Mouse (Mus musculus): Measurements from ENCODE around the gene Tctn1. TPM values are rescaled to one million over a fixed set of nuclear protein-coding genes. Genes with fewer than 3 reads are reported as not detected.

The Tctn1 gene
- total RNA-seq (2017), result 27.6 and 39.9 TPM in 2 replicates

DNA sequence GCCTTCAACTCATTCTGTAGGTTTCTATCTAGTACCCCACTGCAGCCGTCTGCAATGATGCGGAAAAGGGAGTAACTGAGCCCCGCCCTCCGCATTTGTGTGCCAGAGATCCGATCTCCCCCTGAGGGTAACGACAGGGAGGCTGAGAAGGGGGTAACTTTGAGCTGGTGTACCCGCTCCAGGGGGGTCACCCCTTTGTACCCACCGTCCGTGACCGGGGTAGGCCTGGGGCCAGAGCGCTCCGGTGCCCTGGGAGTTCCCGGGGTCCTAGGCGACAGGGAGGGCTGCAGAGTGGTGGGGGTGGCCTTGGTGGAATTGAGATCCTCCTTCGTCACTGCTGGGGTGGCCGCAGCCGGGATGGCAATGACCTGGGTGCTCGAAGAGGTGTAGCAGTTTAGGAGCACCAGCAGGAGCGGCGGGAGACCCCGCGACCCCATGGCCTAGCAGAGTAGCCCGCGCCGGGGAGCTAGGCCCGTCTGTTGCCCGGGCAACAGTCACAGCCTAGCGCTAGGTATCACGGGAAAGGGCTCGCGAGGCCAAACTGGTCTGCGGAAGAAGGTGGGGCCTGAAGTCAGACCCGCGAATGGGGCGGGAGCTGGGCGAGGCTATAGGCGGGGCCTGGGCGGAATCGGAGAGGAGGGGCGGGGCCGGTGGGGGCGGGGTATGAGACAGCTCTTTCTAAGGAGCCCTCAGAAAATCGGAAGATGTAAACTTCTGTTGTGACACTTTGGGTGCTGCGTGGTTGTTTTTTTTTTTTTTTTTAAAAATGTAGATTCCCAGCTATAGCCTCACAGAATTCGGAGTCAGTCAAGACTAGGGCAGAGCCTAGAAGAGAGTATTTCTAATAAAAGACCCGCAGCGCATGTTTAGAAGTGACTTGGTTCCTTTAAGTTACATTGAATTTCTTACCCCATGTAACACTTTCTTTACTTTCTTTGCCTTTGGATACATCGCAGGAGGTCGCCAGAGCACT lies at the start of gene Tctn1:
Tctn1 (minus strand) TSS at position 528 of the 973 bp plus-strand sequence.
- ATAC-seq (ENCODE audit: extremely low read depth, insufficient number of reproducible peaks, low FRiP score, poor library complexity, severe bottlenecking), result peak; percentile 86

GRCm38 (mm10) chr5:122312942-122313684 lies 48.9 kb upstream of the Tctn1 start:
- no peak for ATAC-seq (ENCODE audit: extremely low read depth, insufficient number of reproducible peaks, low FRiP score, poor library complexity, severe bottlenecking)

DNA sequence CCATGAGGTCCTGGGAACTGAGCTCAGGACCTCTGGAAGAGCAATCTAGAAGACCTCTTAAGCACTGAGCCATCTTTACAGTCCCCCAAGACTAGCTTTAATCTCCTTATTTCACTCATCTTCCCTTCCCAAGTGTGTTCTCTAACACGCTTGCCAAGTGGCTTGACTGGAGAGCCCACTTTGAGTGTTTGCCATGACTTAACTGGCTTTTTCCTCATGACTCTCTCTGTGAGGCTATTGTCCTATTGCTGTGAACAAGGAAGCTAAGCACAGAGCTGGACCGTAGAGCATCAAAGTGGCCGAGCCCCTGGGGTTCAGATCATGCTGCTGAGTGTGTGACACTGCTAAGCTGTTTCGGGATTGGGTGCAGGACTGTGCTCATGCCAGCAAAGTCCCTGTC lies 48.1 kb upstream of the Tctn1 start:
- ATAC-seq (ENCODE audit: extremely low read depth, insufficient number of reproducible peaks, low FRiP score, poor library complexity, severe bottlenecking), result no peak

DNA sequence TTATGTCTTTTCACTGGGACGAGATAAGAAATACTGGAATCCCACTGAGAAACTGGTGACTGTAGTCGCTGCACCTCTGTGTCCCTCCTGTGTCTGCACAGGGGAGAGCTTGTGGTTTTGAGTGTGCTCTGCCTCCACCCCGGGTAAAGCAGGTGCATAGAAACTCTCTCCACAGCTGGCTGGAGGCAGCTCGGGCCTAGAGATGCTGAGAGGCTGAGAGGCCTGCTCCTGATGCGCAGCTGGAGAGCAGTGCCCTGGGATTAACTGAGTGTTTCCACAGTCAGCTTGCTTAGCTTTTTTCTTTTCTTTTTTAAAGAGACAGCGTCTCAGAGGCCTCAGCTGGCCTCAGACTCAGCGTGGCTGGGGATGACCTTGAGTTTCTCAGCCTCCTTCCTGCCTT lies 47.4 kb upstream of the Tctn1 start:
- no peak for ATAC-seq (ENCODE audit: extremely low read depth, insufficient number of reproducible peaks, low FRiP score, poor library complexity, severe bottlenecking)

GRCm38 (mm10) chr5:122310699-122311098 lies 46.4 kb upstream of the Tctn1 start:
- peak; percentile 16; the same call in 1 of the 2 replicates for ATAC-seq (ENCODE audit: extremely low read depth, insufficient number of reproducible peaks, low FRiP score, poor library complexity, severe bottlenecking)

DNA sequence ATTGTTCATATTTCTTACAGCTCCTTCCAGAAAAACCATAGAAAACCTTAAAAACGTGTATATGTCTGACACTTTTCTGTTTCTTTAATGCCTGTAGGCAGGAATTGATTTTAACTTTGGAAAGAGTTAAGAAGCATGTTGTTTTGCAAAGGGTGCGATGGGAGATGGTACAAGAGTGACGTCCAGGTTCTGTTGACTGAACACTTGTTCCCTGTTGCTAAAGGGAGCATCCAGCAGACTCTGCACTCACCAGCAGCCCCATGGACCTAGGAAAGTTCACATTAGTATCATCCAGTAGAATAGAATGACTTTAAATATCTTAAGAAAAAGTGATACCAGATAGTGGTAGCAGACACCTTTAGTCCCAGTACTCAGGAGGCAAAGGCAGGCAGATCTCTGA lies 42.3 kb upstream of the Tctn1 start:
- ATAC-seq (ENCODE audit: extremely low read depth, insufficient number of reproducible peaks, low FRiP score, poor library complexity, severe bottlenecking), result no peak

DNA sequence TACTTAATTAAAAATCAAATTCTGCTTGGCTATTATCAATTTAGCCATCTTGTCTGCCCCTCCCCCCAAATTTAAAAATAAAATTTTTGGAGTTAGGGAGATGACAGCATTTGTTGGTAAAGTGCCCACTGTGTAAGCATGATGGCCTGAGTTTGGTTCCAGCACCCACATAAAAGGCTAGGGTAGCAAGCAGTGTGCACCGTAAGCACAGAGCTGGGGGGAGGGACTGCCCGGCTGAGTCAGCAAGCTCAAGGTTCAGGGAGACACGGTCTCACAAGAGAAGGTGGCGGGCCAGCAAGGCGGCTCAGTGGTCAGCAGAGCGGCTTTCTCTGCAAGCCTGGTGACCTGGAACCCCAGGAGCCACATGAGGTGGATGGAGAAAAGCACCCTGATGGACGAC lies 41.2 kb upstream of the Tctn1 start:
- ATAC-seq (ENCODE audit: extremely low read depth, insufficient number of reproducible peaks, low FRiP score, poor library complexity, severe bottlenecking), result no peak

- no peak for ATAC-seq (ENCODE audit: extremely low read depth, insufficient number of reproducible peaks, low FRiP score, poor library complexity, severe bottlenecking)
Observed at GRCm38 (mm10) chr5:122304541-122304940, 40.3 kb upstream of the Tctn1 start.

DNA sequence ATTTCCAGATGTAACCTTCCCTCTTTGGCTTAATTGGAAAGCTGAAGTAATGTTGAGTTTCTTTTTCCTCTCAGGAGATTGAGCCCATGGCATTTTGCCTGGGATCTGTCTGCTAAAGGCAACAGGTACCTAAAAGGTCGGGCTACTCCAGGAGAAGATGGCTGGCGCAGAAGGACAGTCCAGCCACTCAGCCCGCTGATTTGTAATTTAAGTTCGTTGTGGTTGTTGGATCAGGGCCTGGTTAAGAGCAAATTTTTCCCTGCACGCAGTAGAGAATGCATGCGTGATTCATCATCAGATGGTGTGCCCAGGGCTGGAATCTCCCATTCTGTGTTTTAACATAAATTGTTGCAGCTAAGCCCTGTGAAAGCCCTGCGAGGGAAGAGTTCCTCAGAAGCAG lies 39.7 kb upstream of the Tctn1 start:
- no peak for ATAC-seq (ENCODE audit: extremely low read depth, insufficient number of reproducible peaks, low FRiP score, poor library complexity, severe bottlenecking)

GRCm38 (mm10) chr5:122302810-122303745 lies 38.8 kb upstream of the Tctn1 start:
- ATAC-seq (ENCODE audit: extremely low read depth, insufficient number of reproducible peaks, low FRiP score, poor library complexity, severe bottlenecking), result peak; percentile 63

- ATAC-seq (ENCODE audit: extremely low read depth, insufficient number of reproducible peaks, low FRiP score, poor library complexity, severe bottlenecking), result no peak
Observed at GRCm38 (mm10) chr5:122300071-122300518, 35.8 kb upstream of the Tctn1 start.

DNA sequence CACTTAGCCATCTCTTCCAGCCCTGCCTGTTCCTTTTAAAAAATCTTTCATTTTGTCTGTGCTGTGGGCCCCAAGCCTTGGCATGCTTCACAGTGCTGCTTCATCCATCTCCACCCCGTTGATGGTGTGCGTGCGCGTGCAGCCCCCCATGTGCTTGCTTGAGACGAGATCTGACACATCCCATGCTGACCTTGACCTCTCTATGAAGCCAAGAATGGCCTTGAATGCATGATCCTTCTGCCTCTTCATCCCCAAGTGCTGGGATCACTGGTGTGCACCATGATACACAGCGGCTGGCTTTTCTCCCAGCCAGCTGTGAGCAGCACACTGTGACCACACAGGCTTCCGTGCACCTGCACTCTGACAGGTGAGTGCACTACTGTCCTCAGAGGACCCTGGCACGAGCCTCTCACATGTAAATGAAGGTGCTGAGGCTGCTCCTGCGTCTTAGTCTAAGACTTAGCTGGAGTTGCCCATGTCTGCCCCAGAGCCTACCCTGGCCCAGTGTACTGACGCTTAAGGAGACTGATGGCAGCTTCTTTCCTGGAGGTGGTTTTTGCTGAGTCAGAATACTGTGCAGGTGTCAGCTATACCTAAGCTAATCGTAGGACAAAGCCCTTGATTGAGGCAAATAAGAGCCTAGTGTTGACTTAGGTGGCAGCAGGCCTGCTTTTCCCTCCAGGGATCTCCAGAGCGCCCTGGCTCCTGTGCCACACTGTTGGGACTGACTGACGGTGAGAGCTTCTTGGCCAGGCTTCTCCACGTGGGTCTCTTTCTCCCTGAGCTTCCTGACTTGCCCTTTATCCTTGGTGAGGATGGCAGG lies 31.1 kb upstream of the Tctn1 start:
- ATAC-seq (ENCODE audit: extremely low read depth, insufficient number of reproducible peaks, low FRiP score, poor library complexity, severe bottlenecking), result no peak

GRCm38 (mm10) chr5:122294219-122294735 lies 30.0 kb upstream of the Tctn1 start:
- no peak for ATAC-seq (ENCODE audit: extremely low read depth, insufficient number of reproducible peaks, low FRiP score, poor library complexity, severe bottlenecking)

DNA sequence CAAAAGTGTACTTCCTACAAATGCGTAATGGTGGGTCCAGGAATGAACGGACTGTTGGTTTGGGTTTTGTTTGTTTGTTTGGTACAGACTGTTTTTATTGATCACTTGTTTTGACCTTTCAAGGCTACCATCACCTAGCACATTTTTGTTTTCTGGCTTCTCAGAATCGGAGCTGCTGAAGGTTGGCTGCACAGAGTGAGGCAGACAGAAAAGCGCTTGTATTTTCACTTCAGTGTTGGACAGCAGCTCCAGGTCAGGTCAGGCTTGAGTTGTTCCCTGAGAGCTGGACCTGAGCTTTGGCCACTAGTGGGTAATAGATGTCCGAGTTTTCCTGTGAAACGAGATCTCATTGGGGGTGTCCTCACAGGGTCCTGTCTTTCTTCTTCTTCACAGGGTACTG lies 28.9 kb upstream of the Tctn1 start:
- no peak for ATAC-seq (ENCODE audit: extremely low read depth, insufficient number of reproducible peaks, low FRiP score, poor library complexity, severe bottlenecking)

- no peak for ATAC-seq (ENCODE audit: extremely low read depth, insufficient number of reproducible peaks, low FRiP score, poor library complexity, severe bottlenecking)
Observed at GRCm38 (mm10) chr5:122291553-122292339, 27.5 kb upstream of the Tctn1 start.

- ATAC-seq (ENCODE audit: extremely low read depth, insufficient number of reproducible peaks, low FRiP score, poor library complexity, severe bottlenecking), result no peak
Observed at GRCm38 (mm10) chr5:122291149-122291548, 26.9 kb upstream of the Tctn1 start.

GRCm38 (mm10) chr5:122288147-122288811 lies 24.0 kb upstream of the Tctn1 start:
- ATAC-seq (ENCODE audit: extremely low read depth, insufficient number of reproducible peaks, low FRiP score, poor library complexity, severe bottlenecking), result no peak

Measured in neutrophil, adult 5-6 weeks (primary cell).